21 mouse cellular contexts compared by ENCODE assay signal in genomic region chr5:9045904-9046303, GRCm38 (mm10).
"Had no signal": no experiment of that assay in that cellular context is flagged by ENCODE, and none has a peak within 500 bp of the region (broad histone marks: within the 10 kb centered on the region; RNA-seq: fewer than 3 reads in every experiment).

No protein-coding gene starts in this region.

- H3K9ac ChIP-seq: limb, embryonic 13.5 days; lung, embryonic 15.5 days; midbrain, embryonic 12.5 days had no signal

- DNase-seq: kidney, adult 18-20 months; kidney, adult 9 months; kidney, postnatal 25 days; layer of hippocampus, adult 9-11 months; lung, adult 18-20 months; lung, postnatal 10 days; lung, postnatal 4 days; right cerebral cortex, adult 18-20 months; right cerebral cortex, postnatal 14 days; right cerebral cortex, postnatal 4 days; thymus, postnatal 25 days had no signal

- H3K4me2 ChIP-seq: limb, embryonic 13.5 days; lung, embryonic 15.5 days; midbrain, embryonic 12.5 days had no signal

- H3K36me3 ChIP-seq: limb, embryonic 10.5 days; limb, embryonic 13.5 days; lung, embryonic 15.5 days; midbrain, embryonic 12.5 days had no signal

- H3K27ac ChIP-seq: hindbrain, postnatal 0 days; layer of hippocampus, adult 2 months; limb, embryonic 10.5 days; limb, embryonic 13.5 days; lung, embryonic 15.5 days; midbrain, embryonic 12.5 days; stomach, postnatal 0 days had no signal

- H3K4me3 ChIP-seq: layer of hippocampus, adult 2 months; limb, embryonic 10.5 days; limb, embryonic 13.5 days; lung, embryonic 15.5 days; midbrain, embryonic 12.5 days; myocyte had no signal

- ATAC-seq: hindbrain, postnatal 0 days; inflammation-experienced regulatory T-cells, adult 6 months; midbrain, embryonic 16.5 days had no signal

- H3K9me3 ChIP-seq: limb, embryonic 10.5 days; limb, embryonic 13.5 days; lung, embryonic 15.5 days; midbrain, embryonic 12.5 days had no signal

- H3K27me3 ChIP-seq: limb, embryonic 13.5 days; lung, embryonic 15.5 days; midbrain, embryonic 12.5 days had no signal

- H3K4me1 ChIP-seq: limb, embryonic 13.5 days; lung, embryonic 15.5 days had no signal
